Mouse (Mus musculus) heart, adult 2 months (tissue): ENCODE measurements around the gene Spata20.
A peak's percentile ranks its signal among the peaks of the same experiment; 100 is the strongest.

Source experiments
- CTCF ChIP-seq: fragments of 200-600 bp; IDR thresholded peaks from 2 replicates; pipeline ENCODE4 v1.8.1; 2022; ENCODE audit warnings: antibody characterized with exemption, mild to moderate bottlenecking, moderate library complexity
- EP300 ChIP-seq: fragments of 200-500 bp; IDR thresholded peaks from 2 replicates; pipeline ENCODE4 v1.6.1; 2011; ENCODE audit warnings: low read depth, low read length, control low read depth; ENCODE audit not compliant: insufficient read depth

- no peak for TF ChIP-seq CTCF
- TF ChIP-seq EP300: peak; percentile 65; the same call in 1 of the 2 replicates
These were observed 9.4 kb upstream of the Spata20 start for GRCm38 (mm10) chr11:94495415-94495814.
